Mouse (Mus musculus): ENCODE measurements at regions not wholly inside any gene's neighbourhood (a gene's known extent, or its start where the extent isn't known, plus 50 kb on each side); places are given as distances from the start of the nearest gene placed in this dataset.
"Not testable (repeated sequence)": the region's sequence is repeated elsewhere in the genome, so short reads cannot be mapped to it uniquely, and the experiment has no call there.

- DNase-seq: no peak
Measured at GRCm38 (mm10) chr1:194435060-194435459, 183.0 kb upstream of the Plxna2 start.

GRCm38 (mm10) chr1:194428586-194428985 lies 189.4 kb upstream of the Plxna2 start:
- DNase-seq: no peak

- DNase-seq: no peak
Measured at GRCm38 (mm10) chr1:194426293-194426692, 191.7 kb upstream of the Plxna2 start.

- DNase-seq: no peak
Measured at GRCm38 (mm10) chr1:194424201-194424600, 193.8 kb upstream of the Plxna2 start.

- DNase-seq: no peak
Measured at GRCm38 (mm10) chr1:194412193-194412592, 205.8 kb upstream of the Plxna2 start.

- no peak for DNase-seq
Measured at GRCm38 (mm10) chr1:194411788-194412187, 206.2 kb upstream of the Plxna2 start.

GRCm38 (mm10) chr1:194399281-194399680 lies 218.7 kb upstream of the Plxna2 start:
- no peak for DNase-seq

DNA sequence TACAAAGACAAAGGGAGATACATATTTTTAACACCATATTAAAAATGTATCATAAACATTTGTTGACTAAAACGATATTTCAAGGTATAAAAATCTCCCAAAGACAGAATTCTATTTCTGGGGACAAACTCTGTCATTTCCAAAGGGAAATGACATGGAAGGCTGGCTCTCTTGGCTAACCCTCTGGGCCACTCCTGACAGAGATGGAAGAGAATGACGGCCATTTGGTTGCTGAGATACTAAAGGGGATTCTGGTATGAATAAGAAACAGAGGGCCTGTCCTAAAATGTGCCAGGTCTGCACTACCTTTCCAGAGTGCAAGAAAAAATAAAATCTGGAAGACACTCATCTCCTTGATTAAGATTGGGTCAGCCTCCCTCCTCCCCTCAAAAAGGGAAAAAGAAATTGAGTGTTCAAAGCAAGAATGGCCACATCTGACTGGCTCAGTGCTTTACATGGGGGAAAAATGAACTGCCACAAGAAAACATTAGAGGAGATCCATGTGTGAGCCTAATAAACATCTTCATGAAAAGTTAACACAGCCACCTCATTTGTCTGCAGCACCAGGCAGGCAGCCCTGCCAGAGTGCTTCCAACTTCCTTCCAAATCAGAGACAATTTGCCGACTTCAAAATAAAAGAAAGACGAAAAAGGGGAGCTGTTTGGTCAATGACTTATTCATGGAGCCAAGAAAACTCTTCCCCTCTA lies 221.1 kb upstream of the Plxna2 start:
- no peak for DNase-seq

DNA sequence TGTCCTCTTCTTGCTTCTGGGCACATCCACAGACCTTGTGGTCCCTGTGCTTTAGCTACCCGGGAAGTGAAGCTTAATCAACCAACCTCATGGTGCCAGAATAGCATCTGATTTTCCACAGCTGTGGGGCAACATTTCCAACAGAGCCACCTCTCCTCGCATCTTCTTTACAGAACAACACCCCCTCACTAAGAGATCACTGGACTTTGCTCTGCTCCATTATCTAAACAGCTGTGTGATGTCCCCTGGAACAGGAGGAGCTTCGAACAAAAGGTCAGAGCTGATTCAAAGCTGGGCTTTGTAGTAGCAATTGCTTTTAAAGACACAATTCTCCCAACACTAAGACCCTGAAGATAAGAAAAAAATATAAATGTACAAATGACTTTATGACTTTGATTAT lies 224.3 kb upstream of the Plxna2 start:
- DNase-seq: no peak

GRCm38 (mm10) chr1:194390202-194390601 lies 227.8 kb upstream of the Plxna2 start:
- no peak for DNase-seq

DNA sequence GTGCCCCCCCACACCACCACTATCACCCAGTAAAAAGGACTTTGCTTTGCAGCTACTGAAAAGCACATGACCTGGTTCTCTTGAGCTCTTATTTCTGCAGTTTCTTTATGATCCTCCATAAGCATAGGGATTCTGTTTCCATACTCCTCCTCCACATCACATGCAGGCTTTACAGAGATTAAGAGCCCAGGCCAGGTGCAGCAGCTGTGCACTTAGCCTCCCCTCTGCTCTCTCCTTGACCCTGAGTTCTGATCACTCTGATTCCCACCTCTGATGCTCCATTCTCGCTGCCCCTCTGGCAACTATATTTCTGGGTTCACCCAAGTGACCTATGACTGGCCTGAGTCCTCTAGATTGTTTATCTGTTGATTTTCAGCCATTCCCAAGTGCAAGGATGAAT lies 239.9 kb upstream of the Plxna2 start:
- DNase-seq: no peak

- DNase-seq: not testable (repeated sequence)
Measured at GRCm38 (mm10) chr1:194373511-194373910, 244.5 kb upstream of the Plxna2 start.

- DNase-seq: no peak
Measured at GRCm38 (mm10) chr1:194363917-194364316, 254.1 kb upstream of the Plxna2 start.

GRCm38 (mm10) chr1:194363129-194363768 lies 254.8 kb upstream of the Plxna2 start:
- DNase-seq: no peak

GRCm38 (mm10) chr1:194362298-194362697 lies 255.7 kb upstream of the Plxna2 start:
- DNase-seq: no peak

GRCm38 (mm10) chr1:194361316-194361715 lies 256.7 kb upstream of the Plxna2 start:
- DNase-seq: no peak

GRCm38 (mm10) chr1:194354332-194355120 lies 263.5 kb upstream of the Plxna2 start:
- DNase-seq: no peak

DNA sequence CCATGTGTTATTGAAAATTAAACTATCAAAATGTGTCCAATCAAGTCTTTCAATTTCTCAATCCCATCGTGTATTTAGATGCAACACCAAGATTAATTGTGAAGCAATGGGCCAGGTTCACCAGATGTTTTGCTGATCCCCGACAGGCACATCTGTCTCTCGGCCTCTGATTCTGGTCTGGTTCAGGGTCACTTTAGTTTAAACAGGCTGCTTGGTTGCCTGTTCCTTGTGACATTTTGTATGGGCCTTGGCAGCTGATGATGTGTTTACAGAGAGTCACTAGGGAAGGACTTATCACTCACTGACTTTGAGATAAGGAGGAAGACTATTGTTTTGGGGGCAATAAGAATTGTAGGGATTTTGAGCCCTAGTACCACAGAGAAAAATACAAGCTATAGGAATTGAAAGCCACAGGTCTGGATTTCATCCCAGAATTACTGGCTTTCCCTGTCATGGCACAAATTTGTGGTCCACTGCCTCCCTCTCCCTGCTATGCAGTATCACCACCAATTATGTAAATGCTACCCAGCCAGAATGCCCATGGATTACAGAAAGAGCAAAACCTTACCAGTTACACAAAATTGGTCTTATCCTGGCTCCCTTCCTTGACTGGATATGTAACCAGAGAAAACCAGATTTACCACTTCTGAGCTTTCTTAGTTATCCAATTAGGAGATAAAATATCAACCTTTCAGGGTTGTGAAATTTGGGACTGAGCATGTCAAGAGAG lies 272.5 kb upstream of the Plxna2 start:
- no peak for DNase-seq

- no peak for DNase-seq
Measured at GRCm38 (mm10) chr1:194342568-194342967, 275.4 kb upstream of the Plxna2 start.

DNA sequence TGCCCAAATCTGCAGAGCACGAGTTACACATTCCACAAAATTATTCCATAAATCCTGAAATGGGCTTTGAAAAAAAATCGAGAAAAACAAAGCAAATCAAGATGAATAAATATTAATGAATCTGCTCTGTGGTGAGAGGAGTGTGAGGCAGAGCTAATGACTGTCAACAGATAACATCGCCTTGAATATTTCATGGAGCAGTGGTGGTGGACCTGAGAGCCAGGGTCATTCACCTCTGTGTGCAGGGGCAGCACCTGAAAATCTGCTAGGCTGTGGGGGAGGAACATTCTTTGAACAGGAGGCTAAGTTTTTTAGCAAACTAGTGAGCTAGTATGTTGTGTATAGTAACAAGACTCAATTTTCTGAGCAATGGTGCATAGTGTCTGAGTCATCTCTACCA lies 276.3 kb upstream of the Plxna2 start:
- no peak for DNase-seq

GRCm38 (mm10) chr1:194334752-194335719 lies 283.0 kb upstream of the Plxna2 start:
- no peak for DNase-seq

DNA sequence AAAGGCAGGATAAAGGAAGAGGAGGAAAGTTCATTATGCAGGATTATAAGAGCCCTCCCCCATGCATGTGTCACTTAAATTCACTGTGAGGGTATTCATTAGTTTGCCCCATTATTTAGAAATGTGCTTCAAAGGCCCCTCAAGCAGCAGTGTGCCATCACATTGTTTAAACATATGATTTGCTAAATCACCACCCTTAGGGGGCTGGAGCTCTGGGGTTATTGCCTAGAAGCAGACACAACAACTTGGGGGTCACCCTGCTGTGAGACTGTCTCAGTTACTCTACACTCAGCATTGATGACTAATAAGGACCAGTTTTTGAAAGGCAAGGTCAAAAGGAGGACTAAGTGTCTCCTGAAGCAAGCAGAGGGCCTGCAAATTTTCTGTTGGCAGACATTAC lies 285.4 kb upstream of the Plxna2 start:
- no peak for DNase-seq

Data from thymus, postnatal 25 days (tissue).